Mouse (Mus musculus): ENCODE results near the gene Hsdl2. TPM values are rescaled to one million over a fixed set of nuclear protein-coding genes. Genes with fewer than 3 reads are reported as not detected.

The Hsdl2 gene
- total RNA-seq, 4 experiments from 2014 or later, result 26.0 to 31.1 (median 29.2) TPM

Other genes with a start within 250 kb of the Hsdl2 start
- gene Susd1, start 142.9 kb upstream of the Hsdl2 start, total RNA-seq (2022), result 10 to 100 TPM in 1 of 4 experiments, 1 to 10 TPM in 3; 7.8 to 11.2 (median 9.8) TPM
- 10 to 100 TPM; 26.8 to 33.7 (median 29.1) TPM for gene Ptbp3, start 32.2 kb upstream of the Hsdl2 start, total RNA-seq (2022)
- 10 to 100 TPM; 12.3 to 14.2 (median 13.2) TPM for gene E130308A19Rik, start 44.6 kb downstream of the Hsdl2 start, total RNA-seq (2022)
- gene Inip, start 220.0 kb downstream of the Hsdl2 start, total RNA-seq (2022), result 10 to 100 TPM; 20.3 to 22.3 (median 21.0) TPM
- 10 to 100 TPM; 29.5 to 41.8 (median 34.9) TPM for gene Snx30, start 224.3 kb downstream of the Hsdl2 start, total RNA-seq (2022)

All from left cerebral cortex, adult 8-10 months (tissue).